ENCODE assay signal across 23 mouse cellular contexts in genomic region chr2:58625186-58625585, GRCm38 (mm10). TPM values are rescaled to one million over a fixed set of nuclear protein-coding genes. Genes with fewer than 3 reads are reported as not detected.
DNase-seq lines count a peak whose midpoint lies in the region; TF ChIP-seq lines count a peak whose summit lies in the region.
"Had no signal": no experiment of that assay in that cellular context is flagged by ENCODE, and none has a peak within 500 bp of the region (broad histone marks: within the 10 kb centered on the region; RNA-seq: fewer than 3 reads in every experiment).

No protein-coding gene starts in this region.

- H3K4me3 ChIP-seq in E14TG2a.4 (replicated peaks; ENCODE audit: low read length) (peak overlapping the region; percentile 59), ES-E14 (ENCODE audit: insufficient read depth in 1 of 2, low read depth in 1 of 2, low read length in 2 of 2, poor library complexity in 1 of 2, severe bottlenecking in 1 of 2) (peak overlapping the region; percentile 52 to 53)
- H3K4me3 ChIP-seq: embryonic facial prominence, embryonic 10.5 days; embryonic facial prominence, embryonic 12.5 days; erythroblast, embryonic 14.5 days; forebrain, embryonic 10.5 days; forebrain, embryonic 12.5 days had no signal

- H3K27ac ChIP-seq in ES-E14 (ENCODE audit: insufficient read depth, low read depth, low read length, poor library complexity, severe bottlenecking): peak overlapping the region; percentile 98
- H3K27ac ChIP-seq: embryonic facial prominence, embryonic 10.5 days; embryonic facial prominence, embryonic 12.5 days; forebrain, embryonic 10.5 days; forebrain, embryonic 12.5 days had no signal

- peaks cover 48% of the 10 kb centered on the region for H3K4me1 ChIP-seq in E14TG2a.4 (replicated peaks; ENCODE audit: low read depth, low read length)
- H3K4me1 ChIP-seq in ES-E14 (ENCODE audit: control insufficient read depth in 2 of 2, insufficient read depth in 2 of 2, low read length in 2 of 2, poor library complexity in 1 of 2): peaks cover 7 to 31% of the 10 kb centered on the region in 2 experiments
- H3K4me1 ChIP-seq: embryonic facial prominence, embryonic 12.5 days had no signal

- H3K36me3 ChIP-seq in E14TG2a.4 (ENCODE audit: insufficient read depth, low read length): peaks cover 4% of the 10 kb centered on the region
- no peaks in the 10 kb centered on the region for H3K36me3 ChIP-seq in ES-E14 (ENCODE audit: control insufficient read depth, insufficient read depth, low read length, poor library complexity, severe bottlenecking)
- H3K36me3 ChIP-seq: embryonic facial prominence, embryonic 10.5 days; embryonic facial prominence, embryonic 12.5 days; forebrain, embryonic 10.5 days; forebrain, embryonic 12.5 days had no signal

- peak overlapping the region; percentile 62 for H3K9ac ChIP-seq in ES-E14 (ENCODE audit: insufficient read depth, low read depth, low read length, poor library complexity, severe bottlenecking)
- H3K9ac ChIP-seq: embryonic facial prominence, embryonic 12.5 days; forebrain, embryonic 12.5 days had no signal

- H3K9me3 ChIP-seq in E14TG2a.4 (ENCODE audit: low read length) (peaks cover 6% of the 10 kb centered on the region; the same call in 1 of the 2 replicates), ES-E14 (ENCODE audit: control insufficient read depth, insufficient read depth, low read depth, low read length) (no peaks in the 10 kb centered on the region)
- H3K9me3 ChIP-seq: embryonic facial prominence, embryonic 10.5 days; embryonic facial prominence, embryonic 12.5 days; forebrain, embryonic 10.5 days; forebrain, embryonic 12.5 days had no signal

- in situ Hi-C loops in ES-E14 (cut with MboI; ENCODE audit: low sequenced_read_pairs in 2 of 2, unreplicated experiment in 2 of 2): no loop called here

- TF ChIP-seq CTCF in E14TG2a.4 (conservative IDR thresholded peaks at IDR 0.05; ENCODE audit: low read length): no peak

- no peaks in the 10 kb centered on the region for H3K27me3 ChIP-seq in E14TG2a.4 (ENCODE audit: insufficient read depth, low read length)
- H3K27me3 ChIP-seq: CH12.LX had no signal

- intact Hi-C loops in heart, postnatal 36 days (cut with DNase I): no loop called here

- peak; percentile 44 for DNase-seq in heart, adult 11 months
- no peak for DNase-seq in heart, postnatal 36 days
- DNase-seq in ES-E14 (ENCODE audit: low read depth, low spot score): no peak
- DNase-seq in ZHBTc4 (ENCODE audit: low read depth, low spot score): peak; percentile 58
- DNase-seq in layer of hippocampus, adult 18-20 months (ENCODE audit: low spot score in 2 of 2): no peak
- DNase-seq in T-cell, adult 2 months (ENCODE audit: low spot score): no peak
- DNase-seq: adrenal gland, adult 8-10 months; adrenal gland, postnatal 14 days; adrenal gland, postnatal 36 days; B cell, adult 2 months; cerebellum, adult 11-12 months; cerebellum, adult 2 months; cerebellum, adult 9-10 months; cerebellum, postnatal 10 days; cerebellum, postnatal 25 days had no signal

TF ChIP-seq in ES-E14, 5 proteins besides CTCF, POLR2A, EP300 and RAD21:
- no peak for TF ChIP-seq CHD2 (IDR thresholded peaks at IDR 0.05; ENCODE audit: low read depth, low read length)
- no peak for TF ChIP-seq ZNF384 (IDR thresholded peaks at IDR 0.05; ENCODE audit: low read depth, low read length)
- no peak for TF ChIP-seq ZC3H11A (IDR thresholded peaks at IDR 0.05; ENCODE audit: borderline replicate concordance, low read depth, low read length)

RNA-seq across cellular contexts. Expression of gene Upp2, which starts 58.1 kb away (rescaled TPM):
- 1 to 10 TPM; 2.7 to 5.0 TPM for total RNA-seq in heart, postnatal 36 days (2021)
- 0.63 and 0.67 TPM in 2 replicates for total RNA-seq in ES-E14 (2012; rRNA removed)
- total RNA-seq in layer of hippocampus, adult 18-20 months (2021): 10 to 100 TPM; 31.9 to 35.6 TPM
- total RNA-seq: CH12.LX, MEL had no signal

RNA-seq across cellular contexts. Expression of gene Acvr1, which starts 58.2 kb away (rescaled TPM):
- 10 to 100 TPM; 16.0 to 16.8 TPM for total RNA-seq in heart, postnatal 36 days (2021)
- total RNA-seq in ES-E14 (2012; rRNA removed): 6.6 and 8.0 TPM in 2 replicates
- total RNA-seq in layer of hippocampus, adult 18-20 months (2021): 10 to 100 TPM; 43.3 to 45.7 TPM
- total RNA-seq: CH12.LX, MEL had no signal

Comparison
In these comparisons a context has a peak if more than half of its experiments do, and no peak if none do; other contexts are left out.
1. DNase-seq: peak in heart, adult 11 months (single experiment) and ZHBTc4 (single experiment); none in heart, postnatal 36 days (0 of 2), ES-E14 (single experiment), layer of hippocampus, adult 18-20 months (0 of 2) and T-cell, adult 2 months (single experiment).
2. RNA of gene Upp2, which starts 58.1 kb away (total RNA-seq): 31.9 to 35.6 TPM in layer of hippocampus, adult 18-20 months; 2.7 to 5.0 TPM in heart, postnatal 36 days and 0.63 to 0.67 TPM in ES-E14; every median in the first group is over 4 times any median in the second.